Mouse (Mus musculus) layer of hippocampus, postnatal 36 days (tissue): ENCODE data around the gene Otop2. TPM values are rescaled to one million over a fixed set of nuclear protein-coding genes. Genes with fewer than 3 reads are reported as not detected.

ENCODE experiments used
- DNase-seq, 2 experiments: peaks; one replicate each; pipeline ENCODE4 v3.0.0; 2022
- total RNA-seq, 2 experiments: library from RNA; stranded (reverse); gene quantifications; 2 replicates each; pipeline ENCODE4 v1.2.3; 2021

Otop2 gene
- total RNA-seq, 2 experiments from 2014 or later = 0.52 TPM; not detected in 1

- no peak for DNase-seq
Observed at GRCm38 (mm10) chr11:115349976-115350375, 43.0 kb downstream of the Otop2 start.

- no peak for DNase-seq
Observed at GRCm38 (mm10) chr11:115353375-115353774, 46.4 kb downstream of the Otop2 start.

GRCm38 (mm10) chr11:115354183-115354582 lies 47.2 kb downstream of the Otop2 start:
- peak; percentile 39 to 54 for DNase-seq

- DNase-seq = peak; percentile 53 to 69
Observed at GRCm38 (mm10) chr11:115358468-115358867, 51.5 kb downstream of the Otop2 start.

- no peak for DNase-seq
Observed at GRCm38 (mm10) chr11:115359293-115359692, 52.3 kb downstream of the Otop2 start.

GRCm38 (mm10) chr11:115359726-115360125 lies 52.8 kb downstream of the Otop2 start:
- no peak for DNase-seq

GRCm38 (mm10) chr11:115364136-115364535 lies 57.2 kb downstream of the Otop2 start:
- no peak for DNase-seq

- DNase-seq = no peak
Observed at GRCm38 (mm10) chr11:115366039-115366705, 59.2 kb downstream of the Otop2 start.

GRCm38 (mm10) chr11:115366706-115367394 lies 59.9 kb downstream of the Otop2 start:
- peak; percentile 59 to 64 for DNase-seq

GRCm38 (mm10) chr11:115367395-115367944 lies 60.5 kb downstream of the Otop2 start, which contains the start of gene Hid1:
Gene Hid1 (minus strand): TSS chr11:115367756.
- DNase-seq = peak; percentile 90 to 91

- DNase-seq = no peak
Observed at GRCm38 (mm10) chr11:115370368-115370767, 63.4 kb downstream of the Otop2 start.

GRCm38 (mm10) chr11:115371354-115371753 lies 64.4 kb downstream of the Otop2 start:
- no peak for DNase-seq

- DNase-seq = no peak
Observed at GRCm38 (mm10) chr11:115372015-115372414, 65.1 kb downstream of the Otop2 start.

GRCm38 (mm10) chr11:115372737-115373136 lies 65.8 kb downstream of the Otop2 start:
- DNase-seq = no peak

GRCm38 (mm10) chr11:115373805-115374694 lies 67.1 kb downstream of the Otop2 start:
- peak; percentile 69 to 75 for DNase-seq

- peak; percentile 52 to 63 for DNase-seq
Observed at GRCm38 (mm10) chr11:115374695-115375425, 67.9 kb downstream of the Otop2 start.

- no peak for DNase-seq
Observed at GRCm38 (mm10) chr11:115376722-115377121, 69.8 kb downstream of the Otop2 start.

GRCm38 (mm10) chr11:115377254-115377653 lies 70.3 kb downstream of the Otop2 start:
- no peak for DNase-seq

- DNase-seq = no peak
Observed at GRCm38 (mm10) chr11:115377854-115378253, 70.9 kb downstream of the Otop2 start.

- DNase-seq = no peak
Observed at GRCm38 (mm10) chr11:115381276-115381675, 74.3 kb downstream of the Otop2 start.
